Mouse (Mus musculus): ENCODE measurements at regions not wholly inside any gene's neighbourhood (a gene's known extent, or its start where the extent isn't known, plus 50 kb on each side); places are given as distances from the start of the nearest gene placed in this dataset.

DNA sequence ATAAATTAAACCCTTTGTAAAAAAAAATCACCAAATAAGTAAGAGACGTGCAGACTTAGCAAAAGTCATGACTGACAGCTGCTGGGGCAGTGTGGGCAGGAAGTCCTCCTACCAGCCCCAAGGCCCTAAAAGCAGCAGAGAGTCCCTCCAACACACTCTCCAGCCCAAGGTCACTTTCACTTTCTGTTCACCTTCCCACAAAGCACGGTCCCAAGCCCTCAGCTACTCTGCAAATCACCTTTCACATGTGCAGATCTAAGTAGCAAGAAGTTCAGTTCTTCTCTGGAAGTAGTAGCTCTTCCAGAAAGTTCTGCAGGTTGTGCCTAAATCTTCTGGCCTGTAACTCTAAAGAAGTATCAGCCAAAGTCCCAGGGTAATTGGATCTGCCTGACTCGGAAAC is 120.8 kb upstream of the Gm26657 start:
- Histone ChIP-seq H3K4me3 (replicated peaks) (no peak overlapping the region), H3K4me2 (no peak overlapping the region), H3K4me1 (no peaks in the 10 kb centered on the region), H3K27ac (no peak overlapping the region), H3K9ac (no peak overlapping the region), H3K27me3 (no peaks in the 10 kb centered on the region), H3K36me3 (no peaks in the 10 kb centered on the region), H3K9me3 (replicated peaks) (no peaks in the 10 kb centered on the region)
- WGBS, result 75% methylated on average over 3 of the region's 3 CpGs
- ATAC-seq (replicated peaks; ENCODE audit: low FRiP score), result no peak

GRCm38 (mm10) chr4:56618433-56618832 is 121.4 kb upstream of the Gm26657 start:
- WGBS, result 90% methylated on average over 5 of the region's 5 CpGs
- Histone ChIP-seq H3K36me3 (no peaks in the 10 kb centered on the region), H3K9me3 (replicated peaks) (no peaks in the 10 kb centered on the region), H3K9ac (no peak overlapping the region), H3K4me1 (no peaks in the 10 kb centered on the region), H3K27me3 (no peaks in the 10 kb centered on the region), H3K4me2 (no peak overlapping the region), H3K27ac (no peak overlapping the region), H3K4me3 (replicated peaks) (no peak overlapping the region)
- no peak for ATAC-seq (replicated peaks; ENCODE audit: low FRiP score)

DNA sequence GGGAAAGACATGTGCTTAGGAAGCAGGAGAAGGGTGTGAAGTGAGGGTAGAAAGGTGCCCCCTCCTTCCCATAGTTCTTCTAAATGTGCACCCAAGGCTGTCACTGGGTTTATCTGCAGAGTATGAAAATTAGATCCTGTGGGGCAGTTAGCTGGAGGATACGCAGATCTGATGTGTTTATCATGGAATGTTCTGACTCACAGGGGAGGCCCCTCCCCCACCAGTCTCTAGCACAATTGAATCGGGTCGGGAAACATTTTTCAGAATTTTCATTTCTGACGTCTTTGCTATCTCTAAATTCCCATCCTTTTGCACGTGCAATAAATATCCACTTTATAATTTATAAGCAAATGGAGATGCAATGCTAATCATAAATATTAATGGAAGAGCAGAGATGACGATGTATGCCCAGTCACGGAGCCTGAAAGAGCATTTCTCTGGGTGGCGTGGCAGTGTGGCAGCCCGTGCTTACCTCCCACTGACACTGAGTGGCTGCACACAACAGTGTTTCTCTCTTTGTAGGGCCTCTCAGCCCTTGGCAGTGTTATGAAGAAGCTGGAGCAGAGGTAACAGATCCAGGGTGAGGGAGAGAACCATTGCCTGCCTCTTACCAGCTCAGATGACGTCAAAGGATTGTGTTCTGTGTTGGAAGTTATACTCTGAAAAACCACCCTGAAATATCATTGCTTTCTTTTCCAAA is 122.1 kb upstream of the Gm26657 start:
- 84% methylated on average over 10 of the region's 10 CpGs for WGBS
- no peaks in the 10 kb centered on the region for H3K27me3 ChIP-seq
- no peaks in the 10 kb centered on the region for H3K36me3 ChIP-seq
- no peak overlapping the region for H3K27ac ChIP-seq
- no peak overlapping the region for H3K9ac ChIP-seq
- no peaks in the 10 kb centered on the region for H3K4me1 ChIP-seq
- no peak for ATAC-seq (replicated peaks; ENCODE audit: low FRiP score)
- no peak overlapping the region for H3K4me2 ChIP-seq
- H3K9me3 ChIP-seq (replicated peaks), result no peaks in the 10 kb centered on the region
- no peak overlapping the region for H3K4me3 ChIP-seq (replicated peaks)

DNA sequence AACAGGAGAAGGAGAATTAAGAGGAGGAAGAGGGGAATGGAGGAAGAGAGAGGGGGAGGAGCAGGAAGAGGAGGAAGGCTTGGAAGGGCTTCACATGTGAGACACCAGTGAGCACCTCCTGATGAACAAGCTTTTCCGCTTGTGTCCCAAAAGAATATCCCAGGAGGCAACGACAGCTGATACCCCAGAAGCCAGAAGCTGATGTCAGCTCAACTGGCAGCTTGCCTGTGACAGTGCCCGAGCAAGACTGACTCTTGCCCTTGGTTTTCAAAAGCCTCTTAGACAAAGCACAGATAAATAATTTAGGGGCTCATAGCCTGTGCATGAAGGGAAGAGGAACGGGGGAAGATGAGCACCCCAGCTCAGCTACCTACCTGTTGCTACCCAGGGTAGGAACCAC is 127.5 kb upstream of the Gm26657 start:
- WGBS, result 66% methylated on average over 4 of the region's 4 CpGs
- no peak overlapping the region for H3K9ac ChIP-seq
- no peaks in the 10 kb centered on the region for H3K4me1 ChIP-seq
- no peak for ATAC-seq (replicated peaks; ENCODE audit: low FRiP score)
- no peak overlapping the region for H3K4me2 ChIP-seq
- H3K36me3 ChIP-seq, result no peaks in the 10 kb centered on the region
- no peak overlapping the region for H3K27ac ChIP-seq
- no peaks in the 10 kb centered on the region for H3K27me3 ChIP-seq
- H3K9me3 ChIP-seq (replicated peaks), result no peaks in the 10 kb centered on the region
- H3K4me3 ChIP-seq (replicated peaks), result no peak overlapping the region

DNA sequence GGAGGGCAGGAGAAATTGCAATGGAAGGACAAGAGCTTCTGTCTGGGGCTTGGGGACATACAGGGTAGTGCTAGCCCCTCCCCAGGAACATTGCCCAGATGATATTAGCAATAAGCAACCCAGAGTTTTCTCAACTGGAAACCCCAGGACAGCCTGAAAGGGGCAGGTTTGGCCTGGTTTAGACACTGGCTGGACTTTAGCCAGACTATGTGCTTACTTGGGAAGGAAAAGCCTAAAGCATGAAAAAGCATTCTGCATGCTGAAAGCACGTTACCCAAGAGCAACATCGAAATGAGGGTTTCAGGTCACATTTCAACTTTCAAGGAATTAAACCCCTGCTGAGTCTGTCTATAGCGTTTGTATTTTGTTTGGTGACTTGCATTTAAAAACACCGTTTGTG is 128.1 kb upstream of the Gm26657 start:
- H3K36me3 ChIP-seq, result no peaks in the 10 kb centered on the region
- no peak overlapping the region for H3K27ac ChIP-seq
- 49% methylated on average over 4 of the region's 4 CpGs for WGBS
- no peaks in the 10 kb centered on the region for H3K4me1 ChIP-seq
- H3K9me3 ChIP-seq (replicated peaks), result no peaks in the 10 kb centered on the region
- H3K4me2 ChIP-seq, result no peak overlapping the region
- no peak for ATAC-seq (replicated peaks; ENCODE audit: low FRiP score)
- no peak overlapping the region for H3K4me3 ChIP-seq (replicated peaks)
- no peak overlapping the region for H3K9ac ChIP-seq
- no peaks in the 10 kb centered on the region for H3K27me3 ChIP-seq

DNA sequence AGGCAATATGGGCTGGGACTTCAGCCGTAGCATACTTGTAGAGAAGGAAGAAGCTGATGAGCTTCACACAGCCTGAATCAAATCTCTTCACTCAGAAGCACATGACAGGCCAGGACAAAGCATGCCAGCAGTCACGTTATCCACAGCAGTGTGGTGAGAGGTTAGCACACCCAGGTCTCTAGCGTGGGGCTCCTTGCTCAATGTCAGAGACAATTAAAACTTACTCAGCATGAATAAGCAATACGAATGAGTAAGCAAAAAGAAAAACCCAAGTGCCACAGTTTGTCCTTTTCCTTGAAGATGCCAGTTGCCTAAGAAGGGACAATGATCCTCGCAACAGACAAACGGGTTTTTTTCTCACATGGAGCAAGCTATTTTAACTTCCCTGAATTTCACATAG is 129.6 kb upstream of the Gm26657 start:
- Histone ChIP-seq H3K9ac (no peak overlapping the region), H3K4me2 (no peak overlapping the region), H3K4me1 (no peaks in the 10 kb centered on the region), H3K9me3 (replicated peaks) (no peaks in the 10 kb centered on the region), H3K4me3 (replicated peaks) (no peak overlapping the region), H3K27me3 (no peaks in the 10 kb centered on the region), H3K36me3 (no peaks in the 10 kb centered on the region), H3K27ac (no peak overlapping the region)
- ATAC-seq (replicated peaks; ENCODE audit: low FRiP score), result no peak
- 76% methylated on average over 6 of the region's 6 CpGs for WGBS

- WGBS, result 68% methylated on average over 4 of the region's 4 CpGs
- ATAC-seq (replicated peaks; ENCODE audit: low FRiP score), result no peak
Observed at GRCm38 (mm10) chr4:56608701-56609100, 131.2 kb upstream of the Gm26657 start.

GRCm38 (mm10) chr4:56598398-56598797 is 141.5 kb upstream of the Gm26657 start:
- Histone ChIP-seq H3K9ac (no peak overlapping the region), H3K9me3 (replicated peaks) (no peaks in the 10 kb centered on the region), H3K27me3 (no peaks in the 10 kb centered on the region), H3K4me3 (replicated peaks) (no peak overlapping the region), H3K27ac (no peak overlapping the region), H3K36me3 (no peaks in the 10 kb centered on the region), H3K4me2 (no peak overlapping the region), H3K4me1 (no peaks in the 10 kb centered on the region)
- ATAC-seq (replicated peaks; ENCODE audit: low FRiP score), result no peak
- WGBS, result 76% methylated on average over 2 of the region's 2 CpGs

More at GRCm38 (mm10) chr4:56608701-56609100, 131.2 kb upstream of the Gm26657 start:
- no peaks in the 10 kb centered on the region for H3K27me3 ChIP-seq
- H3K9ac ChIP-seq, result no peak overlapping the region
- no peaks in the 10 kb centered on the region for H3K9me3 ChIP-seq (replicated peaks)
- no peak overlapping the region for H3K27ac ChIP-seq
- no peak overlapping the region for H3K4me3 ChIP-seq (replicated peaks)
- no peak overlapping the region for H3K4me2 ChIP-seq
- no peaks in the 10 kb centered on the region for H3K36me3 ChIP-seq
- H3K4me1 ChIP-seq, result no peaks in the 10 kb centered on the region

DNA sequence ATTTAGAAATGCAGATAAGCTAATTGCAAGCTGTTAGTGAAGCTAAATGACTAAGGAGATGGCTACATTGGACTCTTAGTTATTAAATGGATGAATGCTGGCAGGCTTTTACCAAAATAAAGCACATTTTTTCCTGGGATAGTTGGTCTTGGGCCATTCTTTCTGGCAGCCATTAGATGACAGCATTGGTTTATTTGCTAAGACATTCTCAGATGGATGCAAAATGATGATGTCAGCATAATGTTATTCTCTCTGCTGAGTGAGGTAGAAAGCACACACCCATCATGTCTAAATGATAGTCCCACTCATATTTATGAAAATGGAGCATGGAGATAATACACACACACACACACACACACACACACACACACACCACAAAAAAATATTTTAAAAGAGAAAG is 141.9 kb upstream of the Gm26657 start:
- no peak for ATAC-seq (replicated peaks; ENCODE audit: low FRiP score)

GRCm38 (mm10) chr4:56582405-56582804 is 157.5 kb upstream of the Gm26657 start:
- H3K4me3 ChIP-seq (replicated peaks), result no peak overlapping the region
- H3K9me3 ChIP-seq (replicated peaks), result no peaks in the 10 kb centered on the region
- no peak overlapping the region for H3K9ac ChIP-seq
- H3K36me3 ChIP-seq, result no peaks in the 10 kb centered on the region
- H3K4me1 ChIP-seq, result no peaks in the 10 kb centered on the region
- no peak overlapping the region for H3K4me2 ChIP-seq
- WGBS, result 79% methylated on average over 3 of the region's 3 CpGs
- ATAC-seq (replicated peaks; ENCODE audit: low FRiP score), result no peak
- H3K27ac ChIP-seq, result no peak overlapping the region
- H3K27me3 ChIP-seq, result no peaks in the 10 kb centered on the region

More for the DNA sequence above, 141.9 kb upstream of the Gm26657 start:
- no peaks in the 10 kb centered on the region for H3K36me3 ChIP-seq
- no peaks in the 10 kb centered on the region for H3K9me3 ChIP-seq (replicated peaks)
- H3K27ac ChIP-seq, result no peak overlapping the region
- no peaks in the 10 kb centered on the region for H3K4me1 ChIP-seq
- H3K27me3 ChIP-seq, result no peaks in the 10 kb centered on the region
- no peak overlapping the region for H3K9ac ChIP-seq
- H3K4me3 ChIP-seq (replicated peaks), result no peak overlapping the region
- H3K4me2 ChIP-seq, result no peak overlapping the region

DNA sequence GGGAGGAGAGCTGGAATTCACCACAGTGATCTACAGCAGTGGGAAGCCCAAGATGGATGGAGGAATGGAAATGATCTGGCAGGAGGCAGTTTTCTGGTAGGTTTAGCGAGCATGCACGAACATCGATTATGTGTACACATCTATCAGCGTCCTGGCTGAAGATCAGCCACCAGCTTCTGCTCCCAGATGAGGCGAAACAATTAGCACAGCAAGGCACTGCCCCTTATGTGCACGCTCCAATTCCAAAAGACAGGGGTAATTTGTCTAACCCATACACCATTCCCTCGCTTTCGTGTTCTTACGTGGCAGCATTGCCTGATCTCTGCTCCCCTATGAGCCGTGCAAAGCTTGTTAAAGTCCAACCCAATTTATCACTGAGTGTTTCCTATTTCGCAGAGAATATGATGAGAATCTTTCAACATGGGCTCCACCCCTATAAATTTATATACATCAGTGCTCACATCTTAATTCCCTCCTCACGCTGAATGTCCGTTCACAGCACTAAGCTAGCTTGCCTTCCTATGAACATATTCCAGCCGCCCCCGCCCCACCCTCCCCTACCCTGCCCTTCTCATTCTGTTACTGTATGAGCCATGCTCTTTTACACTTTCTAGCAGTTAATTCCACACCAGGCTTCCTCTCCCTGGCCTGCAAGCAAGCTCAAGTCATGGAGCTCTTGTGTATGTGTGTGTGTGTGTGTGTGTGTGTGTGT is 162.9 kb upstream of the Gm26657 start:
- WGBS, result 82% methylated on average over 15 of the region's 15 CpGs
- ATAC-seq (replicated peaks; ENCODE audit: low FRiP score), result no peak

GRCm38 (mm10) chr4:56552126-56552525 is 187.7 kb upstream of the Gm26657 start:
- ATAC-seq (replicated peaks; ENCODE audit: low FRiP score), result no peak
- Histone ChIP-seq H3K36me3 (no peaks in the 10 kb centered on the region), H3K4me3 (replicated peaks) (no peak overlapping the region), H3K4me2 (no peak overlapping the region), H3K9me3 (replicated peaks) (no peaks in the 10 kb centered on the region), H3K27me3 (no peaks in the 10 kb centered on the region), H3K9ac (no peak overlapping the region), H3K27ac (no peak overlapping the region), H3K4me1 (no peaks in the 10 kb centered on the region)

More for the DNA sequence above, 162.9 kb upstream of the Gm26657 start:
- H3K27ac ChIP-seq, result no peak overlapping the region
- H3K9me3 ChIP-seq (replicated peaks), result no peaks in the 10 kb centered on the region
- H3K36me3 ChIP-seq, result no peaks in the 10 kb centered on the region
- no peaks in the 10 kb centered on the region for H3K27me3 ChIP-seq
- H3K4me2 ChIP-seq, result no peak overlapping the region
- H3K4me1 ChIP-seq, result no peaks in the 10 kb centered on the region
- H3K4me3 ChIP-seq (replicated peaks), result no peak overlapping the region
- no peak overlapping the region for H3K9ac ChIP-seq

Data from kidney, embryonic 15.5 days (tissue).